Mouse (Mus musculus): ENCODE data around the gene Slc38a4. TPM values are rescaled to one million over a fixed set of nuclear protein-coding genes. Genes with fewer than 3 reads are reported as not detected.

Gene Slc38a4
- total and polyA plus RNA-seq, 2 experiments: 659 to 1,197 TPM

DNA sequence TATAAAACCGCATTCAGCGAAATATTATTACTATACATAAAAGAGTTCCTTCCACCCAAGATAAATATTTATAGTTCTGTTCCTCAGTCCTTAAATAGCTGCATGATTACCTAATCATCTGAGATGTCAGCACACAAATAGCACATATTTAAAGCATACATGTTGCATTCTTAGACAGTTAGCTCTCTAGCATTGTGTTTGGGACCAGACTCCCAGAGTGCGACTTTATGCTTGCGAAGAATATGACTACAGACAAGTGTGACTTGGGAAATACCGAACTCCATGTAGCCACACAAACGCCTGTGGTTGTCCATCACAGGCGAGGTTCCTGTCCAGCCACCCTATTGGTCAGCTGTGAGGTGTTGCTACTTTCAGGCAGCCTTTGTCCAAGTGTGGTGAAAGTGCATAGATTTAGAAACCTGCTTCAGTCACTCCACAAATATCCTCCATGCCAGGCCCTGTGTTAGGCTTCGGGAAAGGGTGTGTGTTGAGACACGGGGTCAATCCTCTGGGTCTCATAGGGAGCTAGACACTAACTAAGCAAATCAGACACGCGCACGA is 40.6 kb downstream of the Slc38a4 start:
- Histone ChIP-seq H3K4me1 (ENCODE audit: control insufficient read depth, insufficient read depth, low read length) (peaks cover 52% of the 10 kb centered on the region), H3K27me3 (ENCODE audit: control insufficient read depth, insufficient read depth, low read length) (no peaks in the 10 kb centered on the region), H3K9ac (ENCODE audit: low read depth, low read length) (no peak overlapping the region), H3K79me2 (ENCODE audit: control insufficient read depth, insufficient read depth, low read length) (no peaks in the 10 kb centered on the region; the same call in 1 of the 2 replicates), H3K36me3 (ENCODE audit: control insufficient read depth, insufficient read depth, low read length) (peaks cover 81% of the 10 kb centered on the region), H3K27ac (replicated peaks; ENCODE audit: insufficient read depth, low read depth, low read length) (peak overlapping the region; percentile 61), H3K4me3 (ENCODE audit: insufficient read depth, low read depth, low read length) (no peak overlapping the region)
- DNase-seq (ENCODE audit: extremely low read depth, low read depth, low spot score): peak; percentile 91
- WGBS: 25% methylated on average over 12 of the region's 12 CpGs
- no peak for TF ChIP-seq CTCF (IDR thresholded peaks at IDR 0.05; ENCODE audit: low read depth, low read length)
- no peak for TF ChIP-seq POLR2A (IDR thresholded peaks at IDR 0.05; ENCODE audit: extremely low read depth, insufficient read depth, low read length)

DNA sequence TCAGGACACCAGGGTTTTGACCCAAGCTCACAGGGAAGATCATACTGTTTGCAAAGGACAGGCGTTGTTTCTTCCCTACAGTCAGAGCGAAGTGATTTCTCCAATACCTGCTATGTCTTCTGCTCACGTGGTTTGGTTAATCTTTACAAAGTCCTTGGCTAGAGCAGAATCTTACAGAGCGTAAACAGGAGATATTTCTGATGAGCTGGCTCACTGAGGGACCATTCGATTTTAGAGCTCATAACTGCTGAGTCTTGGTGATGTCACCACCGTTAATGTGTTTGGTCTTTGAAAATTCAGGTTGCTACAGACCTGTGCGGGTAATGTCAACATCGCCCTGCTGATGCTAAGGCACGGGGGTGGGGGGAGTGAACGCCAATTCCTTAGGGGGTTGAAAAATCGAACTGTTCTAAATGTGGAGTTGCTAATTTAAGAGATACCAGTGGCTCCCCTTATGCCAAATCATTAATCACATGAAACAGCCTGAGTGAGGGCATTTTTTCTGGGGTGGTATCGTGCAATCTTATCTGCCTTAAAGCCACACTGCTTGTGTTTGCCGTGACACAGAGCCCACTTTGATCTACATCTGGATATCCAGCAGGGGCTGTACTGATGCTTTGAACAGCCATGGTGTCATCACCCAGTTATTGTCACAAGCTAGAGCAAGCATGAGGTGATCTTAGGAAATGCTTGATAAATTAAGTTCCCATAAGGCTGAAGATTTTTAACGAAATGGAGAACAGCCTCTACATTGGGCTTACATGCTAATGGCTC is 44.0 kb downstream of the Slc38a4 start:
- no peak for TF ChIP-seq CTCF (IDR thresholded peaks at IDR 0.05; ENCODE audit: low read depth, low read length)
- TF ChIP-seq POLR2A (IDR thresholded peaks at IDR 0.05; ENCODE audit: extremely low read depth, insufficient read depth, low read length): no peak
- WGBS: 20% methylated on average over 14 of the region's 14 CpGs
- H3K27me3 ChIP-seq (ENCODE audit: control insufficient read depth, insufficient read depth, low read length): no peaks in the 10 kb centered on the region
- peaks cover 84% of the 10 kb centered on the region for H3K36me3 ChIP-seq (ENCODE audit: control insufficient read depth, insufficient read depth, low read length)
- H3K79me2 ChIP-seq (ENCODE audit: control insufficient read depth, insufficient read depth, low read length): no peaks in the 10 kb centered on the region
- H3K4me3 ChIP-seq (ENCODE audit: insufficient read depth, low read depth, low read length): no peak overlapping the region
- H3K27ac ChIP-seq (replicated peaks; ENCODE audit: insufficient read depth, low read depth, low read length): peak overlapping the region; percentile 93
- DNase-seq (ENCODE audit: extremely low read depth, low read depth, low spot score): peak; percentile 97
- peak overlapping the region; percentile 69 for H3K9ac ChIP-seq (ENCODE audit: low read depth, low read length)
- H3K4me1 ChIP-seq (ENCODE audit: control insufficient read depth, insufficient read depth, low read length): peaks cover 58% of the 10 kb centered on the region

DNA sequence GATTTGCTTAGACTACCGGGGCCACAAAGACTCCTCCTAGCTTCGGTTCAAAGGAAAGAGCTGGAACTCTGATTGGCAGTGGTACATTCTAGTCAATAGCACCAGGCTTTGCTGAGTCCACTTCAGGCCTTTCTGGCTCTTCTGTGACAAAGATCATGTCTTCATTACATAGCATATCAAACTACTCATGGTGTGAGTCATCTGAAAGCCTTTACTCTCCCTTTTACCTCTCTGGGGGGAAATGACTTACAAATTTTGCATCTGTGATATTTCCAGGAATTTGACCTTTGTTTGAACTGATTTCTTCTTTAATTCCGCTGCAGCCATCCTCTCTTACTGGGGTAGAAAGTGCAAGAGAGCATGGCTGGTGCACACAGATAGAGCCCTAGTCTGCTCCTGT is 46.5 kb downstream of the Slc38a4 start:
- no peaks in the 10 kb centered on the region for H3K27me3 ChIP-seq (ENCODE audit: control insufficient read depth, insufficient read depth, low read length)
- DNase-seq (ENCODE audit: extremely low read depth, low read depth, low spot score): peak; percentile 43
- peaks cover 76% of the 10 kb centered on the region for H3K36me3 ChIP-seq (ENCODE audit: control insufficient read depth, insufficient read depth, low read length)
- H3K4me3 ChIP-seq (ENCODE audit: insufficient read depth, low read depth, low read length): no peak overlapping the region
- H3K27ac ChIP-seq (replicated peaks; ENCODE audit: insufficient read depth, low read depth, low read length): peak overlapping the region; percentile 30
- H3K79me2 ChIP-seq (ENCODE audit: control insufficient read depth, insufficient read depth, low read length): no peaks in the 10 kb centered on the region
- peaks cover 50% of the 10 kb centered on the region for H3K4me1 ChIP-seq (ENCODE audit: control insufficient read depth, insufficient read depth, low read length)
- TF ChIP-seq POLR2A (IDR thresholded peaks at IDR 0.05; ENCODE audit: extremely low read depth, insufficient read depth, low read length): no peak
- no peak for TF ChIP-seq CTCF (IDR thresholded peaks at IDR 0.05; ENCODE audit: low read depth, low read length)
- no peak overlapping the region for H3K9ac ChIP-seq (ENCODE audit: low read depth, low read length)
- WGBS: 48% methylated on average over 3 of the region's 3 CpGs

DNA sequence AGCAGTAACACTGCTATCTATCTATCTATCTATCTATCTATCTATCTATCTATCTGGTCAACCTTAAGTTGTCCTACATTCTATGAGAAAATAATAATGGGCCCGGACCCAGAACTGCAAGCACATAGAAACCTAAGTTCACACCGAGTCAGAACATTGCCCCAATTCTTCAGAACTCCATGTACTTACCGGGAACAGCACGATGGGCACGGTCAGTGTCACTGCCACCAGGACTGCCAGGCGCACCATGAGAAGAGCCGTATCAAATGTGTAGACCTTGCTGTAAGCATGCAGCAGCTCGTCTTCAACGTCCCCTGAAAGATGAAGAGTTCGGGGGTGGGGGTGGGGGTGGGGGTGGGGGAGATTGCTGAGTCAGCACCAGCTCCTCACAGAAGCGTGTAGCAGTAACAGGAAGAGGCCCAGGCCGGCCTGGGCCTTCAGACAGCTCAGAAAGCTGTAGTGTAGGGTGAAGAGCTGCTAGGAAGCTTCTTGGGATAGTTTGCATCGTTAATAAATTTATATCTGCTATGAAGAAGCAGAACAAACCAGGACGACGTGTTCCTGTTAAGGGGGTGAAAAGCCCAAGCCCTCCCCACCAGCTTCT is 50.0 kb downstream of the Slc38a4 start:
- Histone ChIP-seq H3K36me3 (ENCODE audit: control insufficient read depth, insufficient read depth, low read length) (peaks cover 82% of the 10 kb centered on the region), H3K27ac (replicated peaks; ENCODE audit: insufficient read depth, low read depth, low read length) (peak overlapping the region; percentile 80), H3K27me3 (ENCODE audit: control insufficient read depth, insufficient read depth, low read length) (no peaks in the 10 kb centered on the region), H3K4me3 (ENCODE audit: insufficient read depth, low read depth, low read length) (no peak overlapping the region), H3K79me2 (ENCODE audit: control insufficient read depth, insufficient read depth, low read length) (no peaks in the 10 kb centered on the region), H3K4me1 (ENCODE audit: control insufficient read depth, insufficient read depth, low read length) (peaks cover 31% of the 10 kb centered on the region), H3K9ac (ENCODE audit: low read depth, low read length) (peak overlapping the region; percentile 29)
- TF ChIP-seq POLR2A (IDR thresholded peaks at IDR 0.05; ENCODE audit: extremely low read depth, insufficient read depth, low read length): no peak
- TF ChIP-seq CTCF (IDR thresholded peaks at IDR 0.05; ENCODE audit: low read depth, low read length): no peak
- DNase-seq (ENCODE audit: extremely low read depth, low read depth, low spot score): peak; percentile 77
- WGBS: 28% methylated on average over 15 of the region's 15 CpGs

- DNase-seq (ENCODE audit: extremely low read depth, low read depth, low spot score): peak; percentile 99
- no peak overlapping the region for H3K4me3 ChIP-seq (ENCODE audit: insufficient read depth, low read depth, low read length)
- TF ChIP-seq POLR2A (IDR thresholded peaks at IDR 0.05; ENCODE audit: extremely low read depth, insufficient read depth, low read length) (no peak), CTCF (IDR thresholded peaks at IDR 0.05; ENCODE audit: low read depth, low read length) (no peak)
- no peaks in the 10 kb centered on the region for H3K27me3 ChIP-seq (ENCODE audit: control insufficient read depth, insufficient read depth, low read length)
- H3K4me1 ChIP-seq (ENCODE audit: control insufficient read depth, insufficient read depth, low read length): peaks cover 20% of the 10 kb centered on the region
- no peak overlapping the region for H3K9ac ChIP-seq (ENCODE audit: low read depth, low read length)
- no peaks in the 10 kb centered on the region for H3K79me2 ChIP-seq (ENCODE audit: control insufficient read depth, insufficient read depth, low read length)
- peaks cover 82% of the 10 kb centered on the region for H3K36me3 ChIP-seq (ENCODE audit: control insufficient read depth, insufficient read depth, low read length)
- 17% methylated on average over 7 of the region's 7 CpGs for WGBS
- H3K27ac ChIP-seq (replicated peaks; ENCODE audit: insufficient read depth, low read depth, low read length): peak overlapping the region; percentile 72; the same call in 1 of the 2 replicates
Observed at GRCm38 (mm10) chr15:97004525-97004867, 51.3 kb downstream of the Slc38a4 start.
